20 mouse cellular contexts compared by ENCODE assay signal in genomic region chr13:20615596-20616469, GRCm38 (mm10).
A peak's percentile ranks its signal among the peaks of the same experiment; 100 is the strongest.
DNase-seq lines count a peak whose midpoint lies in the region; ATAC-seq lines count a peak whose summit lies in the region.
"Had no signal": no experiment of that assay in that cellular context is flagged by ENCODE, and none has a peak within 500 bp of the region (broad histone marks: within the 10 kb centered on the region; RNA-seq: fewer than 3 reads in every experiment).

No protein-coding gene starts in this region.

- H3K4me2 ChIP-seq in neural tube, embryonic 11.5 days (ENCODE audit: low read depth) = no peak overlapping the region
- no peak overlapping the region for H3K4me2 ChIP-seq in hindbrain, embryonic 14.5 days (replicated peaks)
- H3K4me2 ChIP-seq in midbrain, embryonic 15.5 days = no peak overlapping the region
- H3K4me2 ChIP-seq: liver, embryonic 13.5 days had no signal

- peaks cover 4% of the 10 kb centered on the region; the same call in 1 of the 2 replicates for H3K4me1 ChIP-seq in neural tube, embryonic 11.5 days (ENCODE audit: control insufficient read depth, insufficient read depth, low read length)
- H3K4me1 ChIP-seq in hindbrain, embryonic 14.5 days (replicated peaks; ENCODE audit: control insufficient read depth, insufficient read depth, low read length) = peaks cover 8% of the 10 kb centered on the region; the same call in 1 of the 2 replicates
- peaks cover 13% of the 10 kb centered on the region for H3K4me1 ChIP-seq in midbrain, embryonic 15.5 days
- H3K4me1 ChIP-seq: embryonic facial prominence, embryonic 10.5 days; limb, embryonic 10.5 days; liver, embryonic 13.5 days had no signal

- H3K36me3 ChIP-seq in neural tube, embryonic 11.5 days (ENCODE audit: control insufficient read depth, insufficient read depth, low read length) = no peaks in the 10 kb centered on the region
- no peaks in the 10 kb centered on the region for H3K36me3 ChIP-seq in hindbrain, embryonic 14.5 days (replicated peaks; ENCODE audit: control insufficient read depth, insufficient read depth)
- no peaks in the 10 kb centered on the region for H3K36me3 ChIP-seq in midbrain, embryonic 15.5 days (replicated peaks)
- H3K36me3 ChIP-seq: embryonic facial prominence, embryonic 10.5 days; limb, embryonic 10.5 days; liver, embryonic 13.5 days had no signal

- H3K9me3 ChIP-seq in neural tube, embryonic 11.5 days (ENCODE audit: control insufficient read depth, low read length) = no peaks in the 10 kb centered on the region
- no peaks in the 10 kb centered on the region for H3K9me3 ChIP-seq in hindbrain, embryonic 14.5 days (ENCODE audit: control insufficient read depth, low read length)
- H3K9me3 ChIP-seq in midbrain, embryonic 15.5 days = no peaks in the 10 kb centered on the region
- H3K9me3 ChIP-seq: embryonic facial prominence, embryonic 10.5 days; limb, embryonic 10.5 days; liver, embryonic 13.5 days had no signal

- H3K9ac ChIP-seq in neural tube, embryonic 11.5 days (ENCODE audit: low read length) = no peak overlapping the region
- no peak overlapping the region for H3K9ac ChIP-seq in hindbrain, embryonic 14.5 days
- no peak overlapping the region for H3K9ac ChIP-seq in midbrain, embryonic 15.5 days
- H3K9ac ChIP-seq: liver, embryonic 13.5 days had no signal

- WGBS in neural tube, embryonic 11.5 days = 66% methylated on average over 10 of the region's 10 CpGs
- 51% methylated on average over 10 of the region's 10 CpGs for WGBS in hindbrain, embryonic 14.5 days
- 29% methylated on average over 10 of the region's 10 CpGs for WGBS in midbrain, embryonic 15.5 days

- no peak overlapping the region for H3K4me3 ChIP-seq in neural tube, embryonic 11.5 days (ENCODE audit: low read depth, low read length)
- H3K4me3 ChIP-seq in hindbrain, embryonic 14.5 days (replicated peaks; ENCODE audit: low read length) = no peak overlapping the region
- no peak overlapping the region for H3K4me3 ChIP-seq in midbrain, embryonic 15.5 days
- H3K4me3 ChIP-seq: embryonic facial prominence, embryonic 10.5 days; erythroblast, embryonic 14.5 days; gastrocnemius, adult 2 months; heart, adult 2 months; limb, embryonic 10.5 days; liver, embryonic 13.5 days had no signal

- DNase-seq in neural tube, embryonic 11.5 days (ENCODE audit: low spot score) = no peak
- no peak for DNase-seq in neural tube, embryonic 10.5 days (ENCODE audit: extremely low spot score, low spot score)
- no peak for DNase-seq in hindbrain, embryonic 14.5 days (ENCODE audit: low spot score)
- no peak for DNase-seq in embryo, embryonic 10 days (ENCODE audit: low spot score)
- no peak for DNase-seq in adrenal gland, postnatal 4 days (ENCODE audit: low spot score in 2 of 2)
- DNase-seq in cerebellum, postnatal 10 days = no peak
- DNase-seq: adrenal gland, postnatal 10 days; cerebellum, adult 9-11 months; gastrocnemius, adult 2 months; heart, adult 2 months; heart, postnatal 36 days; kidney, adult 11 months; layer of hippocampus, postnatal 36 days; liver, embryonic 13.5 days; thymus, postnatal 14 days had no signal

- ATAC-seq in neural tube, embryonic 11.5 days (ENCODE audit: insufficient read depth, low FRiP score, low TSS enrichment) = peak; percentile 64
- peak; percentile 70 for ATAC-seq in hindbrain, embryonic 14.5 days (ENCODE audit: low FRiP score)
- ATAC-seq in midbrain, embryonic 15.5 days (replicated peaks) = peak; percentile 80
- ATAC-seq: CD4-positive, CD25-positive, alpha-beta regulatory T cell, adult 4 months had no signal

- H3K27ac ChIP-seq in neural tube, embryonic 11.5 days (ENCODE audit: low read depth, low read length) = 0 out of 2 replicates have a peak overlapping the region, but pooled peaks have one; percentile 39
- H3K27ac ChIP-seq in hindbrain, embryonic 14.5 days = no peak overlapping the region
- H3K27ac ChIP-seq in midbrain, embryonic 15.5 days = peak overlapping the region; percentile 14; the same call in 1 of the 2 replicates
- H3K27ac ChIP-seq: embryonic facial prominence, embryonic 10.5 days; gastrocnemius, adult 2 months; heart, adult 2 months; limb, embryonic 10.5 days; liver, embryonic 13.5 days had no signal

- H3K27me3 ChIP-seq in neural tube, embryonic 11.5 days (ENCODE audit: control insufficient read depth, insufficient read depth, low read length) = no peaks in the 10 kb centered on the region
- no peaks in the 10 kb centered on the region for H3K27me3 ChIP-seq in hindbrain, embryonic 14.5 days (ENCODE audit: control insufficient read depth, insufficient read depth, low read length)
- no peaks in the 10 kb centered on the region for H3K27me3 ChIP-seq in midbrain, embryonic 15.5 days (replicated peaks)
- H3K27me3 ChIP-seq: liver, embryonic 13.5 days had no signal
